Mouse (Mus musculus): ENCODE measurements around the gene Mst1. TPM values are rescaled to one million over a fixed set of nuclear protein-coding genes. Genes with fewer than 3 reads are reported as not detected.

The Mst1 gene
- polyA plus RNA-seq (2017; shearing (Covaris generic)): 2.1 TPM

DNA sequence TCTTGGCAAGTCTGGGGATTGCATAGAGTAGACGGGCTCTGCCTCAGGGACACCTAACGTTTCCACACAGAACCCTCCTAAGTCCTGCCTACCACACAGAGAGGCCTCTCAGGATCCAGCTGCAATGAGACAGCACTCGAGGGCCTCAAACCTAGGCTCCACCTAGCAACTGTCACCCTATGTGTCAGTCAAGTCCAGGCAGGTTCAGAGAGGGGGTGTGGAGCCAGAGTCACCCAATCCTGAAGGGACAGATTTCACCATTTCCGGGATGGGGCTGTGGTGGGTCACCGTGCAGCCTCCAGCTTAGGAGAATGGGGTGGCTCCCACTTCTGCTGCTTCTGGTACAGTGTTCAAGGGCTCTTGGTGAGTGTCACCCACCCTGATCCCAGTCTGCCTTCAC, at the start of gene Mst1:
Gene Mst1 (plus strand): TSS at position 269 of the 400 bp plus-strand sequence.

DNA sequence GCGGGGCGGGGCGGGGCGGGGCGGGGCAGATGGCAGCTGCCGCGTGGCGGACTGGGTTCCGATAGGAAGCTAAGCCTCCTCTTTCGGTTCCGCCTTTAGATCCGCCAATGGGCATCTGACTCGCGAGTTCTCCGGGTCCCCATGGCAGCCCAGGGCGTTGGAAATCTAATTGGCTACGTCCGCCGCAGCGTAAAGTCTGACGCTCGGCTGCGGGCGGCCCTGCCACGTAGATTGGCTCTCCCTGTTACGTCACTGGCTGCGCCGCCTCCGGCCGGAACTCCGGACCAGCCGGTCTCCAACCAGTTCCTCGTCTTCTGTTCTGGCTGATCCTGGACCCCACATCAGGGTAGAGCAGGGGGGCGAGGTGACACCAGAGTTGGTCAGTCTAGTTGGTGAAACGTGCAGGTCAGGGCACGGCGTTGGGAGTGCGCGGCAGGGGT, 31.2 kb upstream of the Mst1 start, which contains the start of gene Gmppb:
Gene Gmppb (plus strand): TSS at position 227 of the 440 bp plus-strand sequence.

GRCm38 (mm10) chr9:108052885-108053664, 27.2 kb upstream of the Mst1 start, which contains the start of gene Amigo3:
Amigo3 (plus strand) TSS chr9:108053159.

DNA sequence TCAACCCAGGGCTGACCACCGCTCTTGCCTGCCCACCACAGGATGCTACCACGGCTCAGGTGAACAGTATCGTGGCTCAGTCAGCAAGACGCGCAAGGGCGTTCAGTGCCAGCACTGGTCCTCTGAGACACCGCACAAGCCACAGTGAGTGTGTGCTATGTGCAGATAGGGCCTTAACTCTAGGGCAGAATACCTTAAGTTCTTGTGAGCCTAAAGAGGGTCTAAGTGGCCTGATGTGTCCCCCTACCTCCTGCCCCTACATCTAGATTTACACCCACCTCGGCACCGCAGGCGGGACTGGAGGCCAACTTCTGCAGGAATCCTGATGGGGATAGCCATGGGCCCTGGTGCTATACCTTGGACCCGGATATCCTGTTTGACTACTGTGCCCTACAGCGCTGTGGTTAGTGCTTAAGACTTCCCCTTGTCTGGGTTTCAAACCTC, 2.8 kb downstream of the Mst1 start, which contains the start of gene Rnf123:
Gene Rnf123 (minus strand): TSS at position 359 of the 444 bp plus-strand sequence.

DNA sequence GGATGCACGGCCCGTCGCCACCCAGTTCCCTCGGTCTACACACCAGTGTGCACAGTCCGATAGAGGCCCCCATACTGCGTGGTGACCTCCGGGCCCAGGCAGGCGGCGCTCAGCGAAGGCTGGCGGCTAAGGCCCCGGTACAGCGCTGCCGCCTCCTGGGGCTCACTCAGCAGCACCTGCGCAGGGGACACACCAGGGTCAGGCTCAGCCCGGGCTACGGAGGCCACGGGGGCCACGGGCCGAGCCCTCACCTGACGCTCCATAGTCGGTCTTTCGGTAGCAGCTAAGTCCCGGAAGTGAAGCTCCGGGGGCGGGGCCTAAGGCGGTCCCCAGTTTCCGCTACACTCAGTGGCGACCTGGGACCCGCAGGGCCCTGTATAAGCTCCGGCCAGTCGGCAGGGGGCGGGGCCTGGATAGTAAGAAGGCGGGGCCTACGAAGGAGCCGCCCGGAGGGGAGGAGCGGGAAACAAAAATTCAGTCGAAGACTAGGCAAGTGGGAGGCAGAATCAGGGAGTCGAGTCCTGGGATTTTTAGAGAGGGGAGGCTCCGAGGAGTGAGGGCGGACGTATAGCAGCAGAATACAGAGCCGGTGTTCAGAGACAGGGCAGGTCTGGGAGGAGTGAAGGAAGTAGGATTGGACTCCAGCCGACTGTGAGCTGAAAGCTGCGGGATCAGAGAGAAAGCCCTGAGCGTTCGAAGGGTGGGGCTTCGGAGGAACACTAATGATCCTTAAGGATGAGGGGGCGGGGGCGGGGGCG, 14.1 kb downstream of the Mst1 start, which contains the start of gene Apeh:
Gene Apeh (minus strand): TSS at position 423 of the 758 bp plus-strand sequence.

Other genes starting within 250 kb of the Mst1 start
- gene Rbm6, start 207.2 kb upstream of the Mst1 start, polyA plus RNA-seq (2017; shearing (Covaris generic)): 107 TPM
- gene Mon1a, start 192.3 kb upstream of the Mst1 start, polyA plus RNA-seq (2017; shearing (Covaris generic)): 18.4 TPM
- 0.16 TPM for gene Mst1r, start 173.6 kb upstream of the Mst1 start, polyA plus RNA-seq (2017; shearing (Covaris generic))
- not detected for gene Actl11, start 152.0 kb upstream of the Mst1 start, polyA plus RNA-seq (2017; shearing (Covaris generic))
- gene Camkv, start 144.8 kb upstream of the Mst1 start, polyA plus RNA-seq (2017; shearing (Covaris generic)): 0.57 TPM
- gene Traip, start 130.3 kb upstream of the Mst1 start, polyA plus RNA-seq (2017; shearing (Covaris generic)): 2.4 TPM
- gene Uba7, start 104.9 kb upstream of the Mst1 start, polyA plus RNA-seq (2017; shearing (Covaris generic)): 150 TPM
- not detected for gene Gm20661, start 97.4 kb upstream of the Mst1 start, polyA plus RNA-seq (2017; shearing (Covaris generic))
- 0.88 TPM for gene Inka1, start 94.6 kb upstream of the Mst1 start, polyA plus RNA-seq (2017; shearing (Covaris generic))
- gene Cdhr4, start 87.9 kb upstream of the Mst1 start, polyA plus RNA-seq (2017; shearing (Covaris generic)): not detected
- not detected for gene Gm20662, start 84.1 kb upstream of the Mst1 start, polyA plus RNA-seq (2017; shearing (Covaris generic))
- gene Ip6k1, start 77.9 kb upstream of the Mst1 start, polyA plus RNA-seq (2017; shearing (Covaris generic)): 137 TPM
- gene Gmppb, start 31.2 kb upstream of the Mst1 start, polyA plus RNA-seq (2017; shearing (Covaris generic)): 21.4 TPM
- gene Amigo3, start 27.3 kb upstream of the Mst1 start, polyA plus RNA-seq (2017; shearing (Covaris generic)): 1.2 TPM
- gene Rnf123, start 2.9 kb downstream of the Mst1 start, polyA plus RNA-seq (2017; shearing (Covaris generic)): 115 TPM
- 79.0 TPM for gene Apeh, start 14.2 kb downstream of the Mst1 start, polyA plus RNA-seq (2017; shearing (Covaris generic))
- 0.28 TPM for gene Bsn, start 109.9 kb downstream of the Mst1 start, polyA plus RNA-seq (2017; shearing (Covaris generic))
- 7.6 TPM for gene Dag1, start 183.5 kb downstream of the Mst1 start, polyA plus RNA-seq (2017; shearing (Covaris generic))
- 2.5 TPM for gene Nicn1, start 210.0 kb downstream of the Mst1 start, polyA plus RNA-seq (2017; shearing (Covaris generic))
- gene Amt, start 216.4 kb downstream of the Mst1 start, polyA plus RNA-seq (2017; shearing (Covaris generic)): not detected
- gene Rhoa, start 225.7 kb downstream of the Mst1 start, polyA plus RNA-seq (2017; shearing (Covaris generic)): 404 TPM
- 4.3 TPM for gene Tcta, start 225.7 kb downstream of the Mst1 start, polyA plus RNA-seq (2017; shearing (Covaris generic))

Measured in effector memory CD4-positive, alpha-beta T cell, adult 7 months (primary cell).